Mouse (Mus musculus) heart, adult 2 months (tissue): ENCODE measurements around the gene Tjp1.

ENCODE experiments used
- CTCF ChIP-seq: fragments of 200-600 bp; IDR thresholded peaks from 2 replicates; pipeline ENCODE4 v1.8.1; 2022; ENCODE audit warnings: antibody characterized with exemption, mild to moderate bottlenecking, moderate library complexity
- EP300 ChIP-seq: fragments of 200-500 bp; IDR thresholded peaks from 2 replicates; pipeline ENCODE4 v1.6.1; 2011; ENCODE audit warnings: low read depth, low read length, control low read depth; ENCODE audit not compliant: insufficient read depth
- POLR2A ChIP-seq: fragments of 200-500 bp; IDR thresholded peaks from 2 replicates; pipeline ENCODE4 v1.6.1; 2011; ENCODE audit warnings: mild to moderate bottlenecking, low read depth, low read length, control low read depth; ENCODE audit not compliant: insufficient read depth

DNA sequence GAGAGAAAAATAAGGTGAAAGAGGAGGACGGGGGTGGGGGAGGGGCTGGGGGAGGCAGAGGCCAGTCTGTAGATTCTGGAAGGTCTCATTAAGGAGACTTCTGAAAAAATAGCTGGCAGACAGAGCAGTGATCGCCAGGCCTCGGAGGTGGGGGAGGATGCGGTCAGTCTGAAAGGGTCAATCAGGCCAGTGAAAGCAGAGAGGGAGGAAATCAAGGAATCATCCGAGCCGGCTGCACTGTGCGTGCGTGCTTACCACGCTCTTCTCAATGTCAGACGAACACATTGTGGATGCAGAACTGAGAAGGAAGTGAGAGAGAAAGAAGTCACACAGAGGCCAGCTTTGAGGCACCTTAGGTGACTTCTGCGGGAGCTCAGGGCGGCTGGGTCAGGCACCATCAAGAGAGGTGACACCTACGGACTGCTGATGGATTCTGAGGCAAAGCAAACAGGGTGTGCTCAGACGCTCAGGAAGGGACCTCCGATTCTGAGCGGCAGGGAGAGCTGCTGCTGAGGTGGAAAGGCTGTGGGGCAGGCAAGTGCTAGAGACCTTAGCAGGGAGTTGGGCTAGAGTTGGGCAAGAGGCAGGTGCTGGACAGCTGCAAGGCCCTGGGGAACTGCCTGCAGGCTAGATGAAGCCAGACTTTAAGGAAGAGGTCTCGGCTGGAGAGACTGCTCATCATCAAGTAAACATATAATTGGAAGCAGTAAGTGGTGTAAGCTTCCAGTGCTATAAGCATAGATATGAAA, 133.7 kb downstream of the Tjp1 start:
- TF ChIP-seq POLR2A (no peak), CTCF (no peak), EP300 (no peak)
